Mouse (Mus musculus): ENCODE results near the gene Anxa9.

Anxa9 gene

DNA sequence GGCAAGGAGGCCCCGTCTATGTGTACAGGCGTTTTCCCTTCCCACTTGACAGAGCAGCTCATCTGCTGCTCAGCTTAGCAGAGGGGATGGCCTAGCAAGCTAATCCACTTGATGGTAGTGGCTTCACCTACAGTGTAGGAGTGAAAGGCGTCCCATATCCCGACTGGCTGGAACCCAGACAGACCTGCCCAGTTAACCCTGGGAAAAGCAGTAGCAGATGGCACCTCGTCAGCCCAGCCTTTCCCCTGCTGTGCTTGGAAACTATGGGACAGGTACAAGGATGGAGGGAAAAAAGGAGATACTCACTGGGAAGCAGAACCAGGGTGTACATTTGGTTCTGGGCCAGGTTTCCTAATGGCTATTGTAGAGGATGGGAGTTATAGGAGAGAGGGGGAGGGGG, 56.6 kb downstream of the Anxa9 start:
- DNase-seq (ENCODE audit: extremely low spot score, low spot score) = no peak

DNA sequence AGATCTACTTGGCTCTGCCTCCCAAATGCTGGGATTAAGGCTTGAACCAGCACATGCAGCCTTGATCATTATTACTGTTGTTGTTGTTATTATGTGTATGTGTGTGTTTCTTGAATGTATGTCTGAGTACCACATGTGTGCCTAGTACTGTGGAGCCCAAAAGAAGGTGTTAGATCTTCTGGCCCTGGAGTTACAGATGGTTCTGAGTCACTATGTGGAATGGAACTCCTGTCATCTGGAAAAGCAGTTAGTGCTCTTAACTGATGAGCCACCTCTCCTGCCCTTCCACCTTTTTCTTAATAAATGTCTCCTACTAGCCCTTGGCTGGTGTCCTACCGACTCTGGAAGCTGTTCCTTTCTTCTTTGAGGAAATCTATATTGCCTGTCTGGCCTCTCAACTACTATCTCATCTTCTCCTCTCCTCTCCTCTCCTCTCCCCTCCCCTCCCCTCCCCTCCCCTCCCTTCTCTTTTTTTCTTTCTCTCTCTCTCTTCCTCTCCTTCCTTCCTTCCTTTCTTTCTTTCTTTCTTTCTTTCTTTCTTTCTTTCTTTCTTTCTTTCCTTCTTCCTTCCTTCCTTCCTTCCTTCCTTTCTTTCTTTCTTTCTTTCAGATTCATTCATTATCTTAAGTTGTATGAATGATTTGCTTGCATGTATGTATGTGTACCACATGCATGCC, 59.2 kb downstream of the Anxa9 start:
- no peak for DNase-seq (ENCODE audit: extremely low spot score, low spot score)

- DNase-seq (ENCODE audit: extremely low spot score, low spot score) = no peak
Observed at GRCm38 (mm10) chr3:95246465-95247231, 60.3 kb downstream of the Anxa9 start.

Measured in neural tube, embryonic 10.5 days (tissue).